Mouse (Mus musculus) inflammation-experienced regulatory T-cells (primary cell): ENCODE data around the gene Gipc2. TPM values are rescaled to one million over a fixed set of nuclear protein-coding genes. Genes with fewer than 3 reads are reported as not detected.

Experiments used
- polyA plus RNA-seq, 2 experiments: library from polyadenylated mRNA; unstranded; fragments of 100-300 nt; shearing (Covaris generic); gene quantifications; one replicate each; pipeline ENCODE4 v1.2.1; 2017

Gipc2 gene
- 1 to 10 TPM in 1 of 2 experiments, under 1 TPM in 1; 0.20 to 1.7 TPM for polyA plus RNA-seq

GRCm38 (mm10) chr3:152166099-152166423, at the start of gene Gipc2:
Gene Gipc2 (minus strand): TSS chr3:152166230.

DNA sequence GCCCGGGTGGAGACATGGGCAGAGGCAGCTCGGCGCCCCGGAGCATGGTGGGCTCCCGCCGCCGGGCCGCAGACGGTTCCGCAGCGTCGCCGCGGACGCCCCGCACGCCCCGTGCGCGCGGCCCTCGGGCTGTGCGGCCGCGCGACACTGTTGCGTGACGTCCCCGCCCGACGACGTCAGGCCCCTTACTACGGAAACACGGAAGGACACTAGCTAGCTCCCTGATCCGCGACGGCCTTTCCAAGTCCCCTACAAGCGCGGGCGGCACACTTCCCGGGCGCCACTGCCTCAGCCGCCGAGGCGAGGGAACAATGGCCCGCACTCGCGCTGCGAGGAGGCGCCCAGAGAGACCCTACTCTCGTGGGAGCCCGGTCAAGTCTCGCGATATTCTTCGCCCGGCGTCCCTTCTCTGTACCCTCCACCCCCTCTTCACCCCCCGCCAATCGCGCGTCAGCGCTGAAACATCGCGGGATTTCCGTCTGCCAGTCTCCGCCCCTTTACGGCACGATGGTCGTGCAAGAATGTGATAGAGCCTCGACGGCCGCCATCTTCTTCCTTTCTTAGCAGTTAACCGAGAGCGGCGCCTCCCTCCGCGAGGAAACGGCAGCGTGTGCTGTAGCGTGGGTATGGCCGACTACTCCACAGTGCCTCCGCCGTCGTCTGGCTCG, 44.1 kb upstream of the Gipc2 start, which contains the start of the genes Dnajb4 and Fubp1:
Gene Dnajb4 (minus strand): TSS at position 336 of the 668 bp plus-strand sequence.
Gene Fubp1 (plus strand): TSS at position 456 of the 668 bp plus-strand sequence.

Other genes with a start within 250 kb of the Gipc2 start
- 1 to 10 TPM; 8.3 to 9.0 TPM for gene Dnajb4, start 44.1 kb upstream of the Gipc2 start, polyA plus RNA-seq
- gene Fubp1, start 44.2 kb upstream of the Gipc2 start, polyA plus RNA-seq, result 100 to 1,000 TPM; 180 to 192 TPM
- 1 to 10 TPM in 1 of 2 experiments, under 1 TPM in 1; 0.59 to 7.0 TPM for gene Nexn, start 100.1 kb upstream of the Gipc2 start, polyA plus RNA-seq
- gene Miga1, start 174.2 kb upstream of the Gipc2 start, polyA plus RNA-seq, result 10 to 100 TPM; 12.2 to 17.5 TPM
- 10 to 100 TPM; 49.9 to 56.5 TPM for gene Usp33, start 180.2 kb upstream of the Gipc2 start, polyA plus RNA-seq
- 10 to 100 TPM; 48.8 to 71.7 TPM for gene Zzz3, start 229.2 kb upstream of the Gipc2 start, polyA plus RNA-seq